Mouse (Mus musculus) brain, embryonic 14.5 days (tissue): ENCODE measurements around the gene Fam136a.

Experiments
- CTCF ChIP-seq: fragments of 200-500 bp; IDR thresholded peaks from 2 replicates; pipeline ENCODE4 v1.5.1; 2012; ENCODE audit warnings: inconsistent platforms, mild to moderate bottlenecking, moderate library complexity, borderline replicate concordance; ENCODE audit not compliant: insufficient read depth, insufficient read length; ENCODE audit errors: extremely low read depth
- POLR2A ChIP-seq: fragments of 200-500 bp; IDR thresholded peaks from 2 replicates; pipeline ENCODE4 v1.6.1; 2012; ENCODE audit warnings: mild to moderate bottlenecking, inconsistent platforms, borderline replicate concordance; ENCODE audit not compliant: poor library complexity, insufficient read depth, insufficient read length, severe bottlenecking; ENCODE audit errors: extremely low read depth

DNA sequence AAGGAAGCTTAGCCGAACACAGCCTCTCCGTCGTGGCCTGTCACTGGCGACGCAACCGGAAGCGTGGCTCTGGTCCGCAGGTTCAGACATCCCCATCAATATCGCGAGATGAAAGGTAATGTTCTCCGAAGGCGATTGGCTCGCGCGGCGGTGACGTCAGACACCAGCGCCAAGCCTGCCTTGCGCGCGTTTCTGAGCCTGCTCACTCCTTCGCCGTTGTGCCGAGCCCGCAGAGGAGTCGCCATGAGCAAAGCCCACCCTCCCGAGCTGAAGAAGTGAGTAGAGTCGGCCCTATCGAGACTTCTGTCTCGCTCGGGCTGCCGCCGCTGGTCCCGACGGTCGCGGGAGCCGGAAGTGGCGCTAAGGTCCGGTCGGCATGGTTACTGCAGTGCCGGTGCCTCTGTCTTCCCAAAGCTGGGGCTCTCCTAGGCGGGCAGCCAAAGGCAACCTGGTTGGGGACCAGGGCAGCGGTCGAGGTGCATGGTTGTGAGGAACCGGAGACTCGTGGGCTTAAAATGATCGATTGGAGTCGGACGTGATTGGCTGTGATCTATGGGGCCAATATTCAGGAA, 6.0 kb downstream of the Fam136a start:
- no peak for TF ChIP-seq CTCF
- TF ChIP-seq POLR2A, result peak; percentile 88; the same call in 1 of the 2 replicates
